Comparison of ENCODE assay signal across 1 mouse cellular context in genomic region chr11:70701221-70701955, GRCm38 (mm10).
TF ChIP-seq lines count a peak whose summit lies in the region.

No protein-coding gene starts in this region.

TF ChIP-seq in myocyte, 11 proteins besides CTCF, POLR2A, EP300 and RAD21 (continued from another document):
- no peak for TF ChIP-seq REST (IDR thresholded peaks at IDR 0.05; ENCODE audit: insufficient read depth, insufficient read length)
